Mouse (Mus musculus) adrenal gland, postnatal 10 days (tissue): Measurements from ENCODE around the gene Dgkh. TPM values are rescaled to one million over a fixed set of nuclear protein-coding genes. Genes with fewer than 3 reads are reported as not detected.
A peak's percentile ranks its signal among the peaks of the same experiment; 100 is the strongest.

Experiments used
- DNase-seq: peaks from one replicate; pipeline ENCODE4 v3.0.0; 2021; ENCODE audit warnings: mixed read lengths
- total RNA-seq, 2 experiments: library from RNA; stranded (reverse); gene quantifications; 2 replicates each; pipeline ENCODE4 v1.2.3; 2021

Dgkh gene
- total RNA-seq, 2 experiments from 2014 or later: 9.8 to 11.9 TPM

- peak; percentile 22 for DNase-seq
These were observed 56.1 kb downstream of the Dgkh start for GRCm38 (mm10) chr14:78676457-78676856.

DNA sequence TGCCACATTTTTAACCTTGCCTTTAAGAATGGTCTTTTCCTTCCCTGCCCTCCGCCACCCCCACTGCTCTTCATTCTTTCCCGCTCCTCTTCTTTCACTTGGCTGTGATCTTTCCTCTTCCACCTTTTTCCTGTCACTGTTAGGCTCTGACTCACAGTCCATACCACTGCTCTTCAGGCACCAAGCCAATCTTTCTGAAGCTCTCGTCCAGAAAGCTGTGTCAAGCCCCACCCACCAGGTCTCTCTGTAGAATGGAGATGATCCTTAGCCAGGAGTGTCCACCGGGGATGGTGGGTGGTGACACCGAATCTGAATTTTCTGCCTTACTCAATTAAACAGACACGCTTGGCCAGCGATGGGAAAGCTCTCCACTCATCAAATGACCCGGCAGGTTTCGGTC is 58.0 kb downstream of the Dgkh start:
- DNase-seq: no peak

- no peak for DNase-seq
These were observed 62.6 kb downstream of the Dgkh start for GRCm38 (mm10) chr14:78669986-78670385.

DNA sequence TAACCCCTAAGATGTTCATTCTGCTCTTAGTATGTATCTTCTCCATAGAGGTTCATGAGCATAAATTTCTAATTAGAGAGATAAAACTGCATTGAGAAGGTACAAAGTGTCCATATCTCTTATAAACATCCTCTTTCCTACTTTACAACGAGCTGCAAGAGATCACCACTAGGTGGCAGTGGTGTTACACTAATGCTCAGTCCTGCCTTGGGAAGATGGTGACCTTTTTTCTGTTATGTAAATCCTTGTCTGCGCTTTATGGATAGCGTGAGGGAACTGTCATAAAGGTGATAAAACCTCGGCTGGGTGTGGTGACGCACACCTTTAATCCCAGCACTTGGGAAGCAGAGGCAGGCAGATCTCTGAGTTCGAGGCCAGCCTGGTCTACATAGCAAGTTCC is 64.3 kb downstream of the Dgkh start:
- peak; percentile 86 for DNase-seq

DNA sequence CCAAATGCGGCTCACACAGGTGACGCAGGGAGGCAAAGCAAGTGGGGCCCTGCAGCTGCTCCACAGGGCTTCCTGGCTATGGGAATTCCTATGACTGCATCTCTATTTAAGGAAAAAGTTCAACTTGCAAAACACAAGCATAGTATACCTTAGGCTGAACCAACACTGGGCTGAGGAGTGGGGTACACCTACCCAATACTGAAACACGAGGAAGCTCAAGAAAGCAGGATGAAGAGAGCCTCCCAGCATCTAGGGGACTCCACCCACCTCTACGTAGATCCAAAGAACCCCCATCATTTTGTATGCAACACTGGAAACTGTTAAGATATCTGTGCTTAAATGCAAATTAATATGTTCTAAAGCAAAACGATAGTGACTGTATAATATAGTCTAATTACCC is 64.8 kb downstream of the Dgkh start:
- no peak for DNase-seq

- no peak for DNase-seq
These were observed 69.9 kb downstream of the Dgkh start for GRCm38 (mm10) chr14:78662641-78663040.

DNA sequence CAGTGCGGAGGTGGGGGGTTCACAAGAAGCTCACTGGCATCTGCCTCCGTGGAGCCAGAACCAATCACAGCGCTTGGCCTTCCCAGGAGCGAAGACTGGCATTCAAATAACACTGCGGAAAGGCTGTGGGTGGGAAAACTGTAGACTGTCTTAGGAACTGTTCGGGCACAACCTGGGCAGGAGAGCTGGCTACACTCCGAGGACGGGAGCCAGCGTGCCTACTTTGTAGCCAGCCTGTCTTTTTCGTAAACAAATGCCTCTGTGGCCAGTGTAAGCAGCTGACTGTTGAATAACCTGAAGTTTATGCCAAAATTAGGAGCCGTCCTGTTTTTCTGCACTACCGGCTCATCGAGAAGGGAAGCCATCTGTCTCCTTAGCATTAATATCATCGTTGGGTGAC is 71.1 kb downstream of the Dgkh start:
- no peak for DNase-seq

DNA sequence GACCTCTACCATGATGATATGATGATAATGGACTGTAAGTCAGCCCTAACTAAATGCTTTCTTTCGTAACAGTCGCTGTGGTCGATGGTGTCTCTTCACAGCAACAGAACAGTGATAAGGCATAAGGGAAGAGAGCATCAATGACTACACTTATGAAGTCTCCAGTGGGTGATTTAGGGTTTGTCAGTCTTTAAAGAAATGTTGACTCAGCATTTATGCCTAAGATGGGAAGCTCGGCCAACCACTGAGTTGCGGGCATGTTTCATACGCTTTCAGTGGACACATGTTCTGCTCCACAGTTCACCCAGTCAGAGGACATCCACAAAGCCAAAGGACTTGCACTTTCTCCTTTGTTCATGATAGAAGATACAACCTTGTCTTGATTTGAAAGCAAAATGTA is 73.9 kb downstream of the Dgkh start:
- no peak for DNase-seq

DNA sequence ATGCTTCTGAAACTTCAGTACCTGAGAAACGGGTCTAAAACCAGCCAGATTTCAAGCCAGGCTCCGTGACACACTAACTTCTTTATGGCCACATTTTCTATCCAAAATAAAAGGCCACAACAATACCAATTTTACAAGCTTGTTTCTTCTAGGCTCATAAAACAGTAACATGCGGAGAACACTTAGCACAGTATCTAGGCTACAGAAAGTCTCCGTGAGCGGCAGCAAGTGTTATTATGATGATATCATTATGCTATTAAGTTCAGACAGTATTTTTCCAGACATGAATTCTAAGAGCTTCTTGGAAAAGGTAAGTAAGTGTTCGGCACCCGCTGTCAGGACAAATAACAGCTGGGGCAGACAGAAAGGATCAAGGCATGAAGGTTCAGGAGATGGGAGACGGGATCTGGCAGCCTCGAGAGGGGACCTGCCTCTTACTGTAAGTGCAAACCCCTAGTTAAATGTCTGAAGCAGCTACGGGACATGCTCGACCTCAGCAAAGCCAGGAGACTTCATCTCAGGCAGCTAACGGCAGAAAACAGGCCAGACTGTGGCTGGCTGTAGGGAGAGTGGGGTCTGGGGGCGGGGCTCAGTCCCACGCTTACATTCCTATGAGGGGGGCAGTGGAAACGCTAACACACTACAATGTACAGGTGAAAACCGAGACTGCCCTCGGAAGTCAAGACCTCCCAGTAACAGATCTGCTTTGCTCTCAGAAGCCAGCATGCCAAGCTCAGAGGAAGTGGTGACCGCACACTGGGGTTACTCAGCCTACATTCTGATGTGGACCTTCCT is 75.5 kb downstream of the Dgkh start:
- DNase-seq: no peak

DNA sequence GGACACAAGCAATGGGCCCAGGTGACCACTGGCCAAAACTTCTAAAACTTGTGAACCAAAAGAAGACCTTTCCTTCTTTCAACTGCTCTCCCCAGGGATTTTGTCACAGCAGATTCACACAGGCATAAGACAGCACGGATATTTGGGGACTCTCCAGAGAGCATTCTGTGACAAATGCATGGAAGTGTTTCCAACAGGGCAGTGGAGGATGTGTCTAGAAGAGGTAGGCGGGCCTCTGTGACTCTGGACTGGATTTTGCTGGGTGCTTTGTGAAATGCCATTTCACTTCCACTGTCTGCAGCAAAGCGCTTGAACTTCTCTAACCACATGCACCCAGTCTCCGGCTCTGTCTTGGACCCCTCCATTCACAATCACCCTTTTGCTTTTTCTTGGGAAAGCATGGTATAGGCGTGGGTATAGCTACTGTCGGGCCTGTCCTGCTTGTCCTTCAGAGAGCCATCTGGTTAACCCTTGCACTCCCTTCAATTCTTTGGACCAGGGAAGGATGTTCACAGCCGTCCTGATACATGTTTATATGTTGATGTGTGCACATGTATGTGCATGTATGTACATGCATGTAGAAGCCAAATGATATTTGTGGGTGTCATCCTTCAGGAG is 77.5 kb downstream of the Dgkh start:
- DNase-seq: no peak

DNA sequence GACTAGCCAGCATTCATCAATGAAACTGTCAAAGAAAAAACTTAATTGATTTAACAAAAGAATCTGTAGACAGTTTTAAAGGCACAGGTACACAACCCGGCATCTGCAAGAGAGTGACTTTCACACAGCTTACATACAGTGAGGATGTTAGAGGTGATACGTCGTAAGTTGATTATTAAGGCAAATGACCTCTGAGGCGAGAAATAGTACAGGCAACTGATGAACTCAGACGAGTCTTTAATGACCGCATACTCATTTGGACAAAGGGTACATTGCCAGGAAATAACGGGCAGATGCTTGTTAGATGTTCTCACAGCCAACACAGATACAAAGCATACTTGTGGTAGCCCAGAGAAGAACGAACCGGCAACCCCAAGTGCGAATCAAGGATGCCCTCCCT is 78.4 kb downstream of the Dgkh start:
- no peak for DNase-seq

DNA sequence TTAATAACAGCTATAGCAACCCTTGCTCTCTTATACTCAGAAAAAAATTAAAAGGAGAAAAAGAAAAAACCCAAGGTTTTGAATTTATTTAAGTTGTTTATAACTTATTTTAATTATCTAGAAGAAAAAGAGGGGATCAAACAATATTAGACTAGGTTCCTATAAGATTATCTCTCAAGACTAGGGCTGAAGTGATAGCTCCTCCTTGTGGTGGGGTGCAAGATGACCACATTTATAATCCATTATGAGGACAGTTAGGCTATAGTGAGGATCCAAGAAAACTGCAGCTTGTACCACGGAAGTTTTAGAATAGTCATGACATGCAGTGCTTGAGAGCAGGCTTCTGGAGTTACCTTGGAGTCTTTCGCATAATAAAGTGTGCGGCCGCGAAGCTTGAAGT is 79.2 kb downstream of the Dgkh start:
- DNase-seq: no peak

- DNase-seq: no peak
These were observed 80.9 kb downstream of the Dgkh start for GRCm38 (mm10) chr14:78651696-78652095.

GRCm38 (mm10) chr14:78650379-78651095 is 82.0 kb downstream of the Dgkh start:
- DNase-seq: no peak

GRCm38 (mm10) chr14:78649525-78650274 is 82.9 kb downstream of the Dgkh start:
- DNase-seq: no peak

- no peak for DNase-seq
These were observed 87.0 kb downstream of the Dgkh start for GRCm38 (mm10) chr14:78645622-78646021.

- DNase-seq: no peak
These were observed 91.3 kb downstream of the Dgkh start for GRCm38 (mm10) chr14:78641314-78641713.

DNA sequence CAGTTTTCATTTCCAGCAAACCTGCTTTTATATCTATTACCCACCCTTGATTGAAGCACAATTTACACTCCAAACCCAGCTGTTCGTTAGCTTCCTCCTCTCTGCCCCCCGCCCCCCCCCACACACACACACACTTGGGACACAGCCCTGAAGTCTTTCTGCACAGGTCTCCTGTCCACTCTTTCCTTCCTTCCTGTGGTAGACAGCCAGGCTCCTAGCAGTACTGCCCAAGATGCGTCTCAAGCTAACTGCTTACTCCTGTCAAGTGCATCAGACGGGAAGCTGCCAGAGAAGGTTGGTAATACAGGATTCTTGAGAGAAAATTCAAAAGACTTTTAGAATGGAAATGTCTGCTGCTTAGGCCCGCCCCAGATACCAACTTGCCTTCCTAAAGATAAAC is 92.9 kb downstream of the Dgkh start:
- DNase-seq: no peak

DNA sequence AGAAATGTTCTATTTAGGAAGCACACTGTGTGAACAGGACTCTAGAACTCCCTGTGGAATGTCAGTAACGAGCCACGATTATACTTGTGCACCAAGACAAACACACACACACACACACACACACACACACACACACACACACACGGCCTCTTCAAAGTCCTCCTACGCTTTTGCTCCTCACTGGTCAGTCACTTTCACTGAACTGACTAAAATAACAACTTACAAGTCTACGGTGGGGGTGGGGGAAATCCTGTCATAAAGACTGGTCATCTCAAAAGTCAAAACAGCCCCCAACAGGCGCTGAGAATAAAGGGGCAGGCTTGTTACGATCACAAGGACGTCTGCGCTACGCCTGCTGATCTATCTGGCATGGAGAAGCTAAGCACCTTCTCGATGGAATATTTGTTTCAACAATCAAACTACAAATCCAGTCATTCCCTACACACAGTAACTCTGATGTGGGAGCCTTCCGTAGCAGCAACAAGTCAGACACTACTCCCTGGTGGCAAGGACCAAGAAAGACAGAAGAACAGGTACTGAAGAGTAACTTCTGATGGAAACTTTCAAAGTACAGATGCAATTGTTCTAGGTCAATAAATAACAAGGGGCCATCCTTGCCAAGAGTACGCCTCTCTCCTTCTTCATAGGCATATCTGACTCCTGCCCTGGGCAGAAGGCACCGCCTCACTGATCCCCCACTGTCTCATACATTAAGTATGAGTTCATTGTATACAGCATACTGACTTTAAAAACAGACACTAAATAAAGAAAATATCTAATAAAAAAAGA is 96.8 kb downstream of the Dgkh start:
- no peak for DNase-seq

DNA sequence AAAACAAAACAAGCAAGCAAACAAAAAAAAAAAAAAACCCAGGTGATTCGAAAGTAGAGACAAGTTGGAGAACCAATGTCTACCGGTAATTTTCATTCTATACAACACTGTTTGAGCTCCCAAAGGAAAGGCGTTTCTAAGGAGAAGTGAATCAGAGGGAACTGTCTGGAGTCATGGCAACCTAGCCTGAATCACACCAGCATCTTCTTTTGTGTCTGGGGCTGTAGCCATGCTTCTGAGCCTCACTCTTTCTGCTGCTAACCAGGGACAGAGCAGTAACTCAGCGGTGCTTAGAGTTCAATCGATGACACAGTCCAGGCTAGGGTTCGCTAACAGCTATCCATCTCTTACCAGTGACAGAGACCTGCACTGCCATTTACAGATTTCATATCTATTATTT is 99.8 kb downstream of the Dgkh start:
- DNase-seq: no peak

GRCm38 (mm10) chr14:78630923-78631875 is 101.4 kb downstream of the Dgkh start:
- DNase-seq: no peak
